Mouse (Mus musculus) lung, postnatal 0 days (tissue): ENCODE data around the gene Rabep1. TPM values are rescaled to one million over a fixed set of nuclear protein-coding genes. Genes with fewer than 3 reads are reported as not detected.
A peak's percentile ranks its signal among the peaks of the same experiment; 100 is the strongest.

Experiments used
- ATAC-seq: fragments of 200-750 bp; cut with Nextera tagmentation; 2 replicates; pipeline ENCODE4 v1.8.0; 2017; ENCODE audit warnings: moderate library complexity
- DNase-seq: peaks from one replicate; pipeline ENCODE4 v3.0.0-alpha.2; 2016; ENCODE audit warnings: low spot score
- H3K27ac ChIP-seq: fragments of 300-500 bp; sonication (generic); 2 replicates; pipeline ENCODE4 v1.5.1; 2014; ENCODE audit warnings: antibody characterized with exemption, mild to moderate bottlenecking, low read length, mixed read lengths
- H3K27me3 ChIP-seq: fragments of 300-500 bp; sonication (generic); replicated peaks from 2 replicates; pipeline ENCODE4 v1.6.1; 2014; ENCODE audit warnings: low read length, mixed read lengths; ENCODE audit not compliant: insufficient read depth
- H3K36me3 ChIP-seq: fragments of 300-500 bp; sonication (generic); 2 replicates; pipeline ENCODE4 v1.6.1; 2014; ENCODE audit warnings: low read length, mixed read lengths; ENCODE audit not compliant: insufficient read depth
- H3K4me1 ChIP-seq: fragments of 300-500 bp; sonication (generic); 2 replicates; pipeline ENCODE4 v1.6.1; 2014; ENCODE audit warnings: antibody characterized with exemption, low read depth, low read length, mixed read lengths; ENCODE audit not compliant: insufficient read depth
- H3K4me2 ChIP-seq: fragments of 300-500 bp; sonication (generic); replicated peaks from 2 replicates; pipeline ENCODE4 v1.6.1; 2014; ENCODE audit warnings: low read depth, mild to moderate bottlenecking, low read length, moderate library complexity, mixed read lengths
- H3K4me3 ChIP-seq: fragments of 300-500 bp; sonication (generic); 2 replicates; pipeline ENCODE4 v1.5.1; 2014; ENCODE audit warnings: low read depth, low read length
- H3K9ac ChIP-seq: fragments of 300-500 bp; sonication (generic); replicated peaks from 2 replicates; pipeline ENCODE4 v1.6.1; 2014; ENCODE audit warnings: low read depth, mild to moderate bottlenecking
- H3K9me3 ChIP-seq: fragments of 300-500 bp; sonication (generic); 2 replicates; pipeline ENCODE4 v1.6.1; 2016; ENCODE audit warnings: low read length, mixed read lengths
- CTCF ChIP-seq: IDR thresholded peaks from 2 replicates; pipeline ENCODE4 v1.5.1; 2016; ENCODE audit warnings: antibody characterized with exemption, mild to moderate bottlenecking
- EP300 ChIP-seq: IDR thresholded peaks from 2 replicates; pipeline ENCODE4 v1.6.1; 2016; ENCODE audit warnings: antibody characterized with exemption, mild to moderate bottlenecking, control low read depth
- WGBS: fragments of 180-500 bp; shearing (Covaris S2); extraction: QIAGEN DNeasy Blood & Tissue Kit; methylation state at CpG from one replicate; pipeline ENCODE4 v1.1.7; 2014; 5-methylcytosine and 5-hydroxymethylcytosine counted together
- polyA plus RNA-seq: library from polyadenylated mRNA; unstranded; fragments of >200 nt; fragmentation: Nextera tagmentation; extraction: Ambion mirVana; gene quantifications from 2 replicates; pipeline ENCODE4 v1.2.1, GENCODE M21; 2015

The Rabep1 gene
- polyA plus RNA-seq, 1 experiment from 2014 or later: 35.3 TPM

DNA sequence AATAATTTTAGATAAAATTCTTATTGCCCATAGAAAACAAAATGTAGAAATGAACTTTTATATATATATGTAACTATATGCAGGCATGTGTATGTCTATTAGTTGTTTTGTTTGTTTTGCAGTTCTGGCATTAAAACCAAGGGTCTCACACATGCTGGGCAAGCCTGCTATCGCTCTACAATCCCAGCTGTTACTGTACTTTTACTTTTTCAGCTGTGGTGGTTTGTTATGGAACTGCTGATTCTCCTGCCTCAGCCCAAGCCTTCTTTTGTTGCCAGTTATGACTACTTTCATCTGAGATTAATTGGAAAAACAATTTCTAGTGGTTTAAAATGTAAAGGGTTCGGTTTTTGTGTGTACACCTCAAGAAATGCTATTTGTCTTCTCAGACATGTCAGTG lies 20.6 kb downstream of the Rabep1 start:
- H3K27me3 ChIP-seq: no peaks in the 10 kb centered on the region
- no peak overlapping the region for H3K4me2 ChIP-seq
- no peaks in the 10 kb centered on the region for H3K9me3 ChIP-seq
- no peak overlapping the region for H3K4me3 ChIP-seq
- DNase-seq: no peak
- H3K4me1 ChIP-seq: no peaks in the 10 kb centered on the region
- H3K36me3 ChIP-seq: no peaks in the 10 kb centered on the region
- TF ChIP-seq CTCF (no peak), EP300 (no peak)
- no peak overlapping the region for H3K9ac ChIP-seq
- H3K27ac ChIP-seq: no peak overlapping the region
- ATAC-seq: no peak
- 72% methylated on average over 2 of the region's 2 CpGs for WGBS

DNA sequence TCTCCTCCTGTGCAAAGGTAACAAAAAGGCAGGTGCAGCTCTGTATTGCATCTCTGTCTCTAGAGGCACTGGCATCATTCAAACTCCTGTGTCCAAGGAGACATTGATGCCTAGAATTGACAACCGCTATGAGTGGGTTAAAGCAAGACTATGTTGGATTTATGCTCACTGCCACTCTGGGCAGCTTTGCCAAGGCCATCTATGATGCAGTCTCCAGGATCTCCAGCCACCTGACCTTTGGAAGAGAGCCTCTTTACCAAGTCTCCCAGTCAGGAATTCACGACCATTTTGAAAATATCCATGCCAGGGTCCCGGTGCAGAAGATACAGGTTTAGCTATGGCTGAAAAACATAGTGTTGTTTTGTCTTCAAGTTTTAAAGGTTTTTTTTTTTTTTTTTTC lies 24.7 kb downstream of the Rabep1 start:
- Histone ChIP-seq H3K9me3 (no peaks in the 10 kb centered on the region), H3K4me1 (peaks cover 9% of the 10 kb centered on the region), H3K4me3 (no peak overlapping the region), H3K36me3 (no peaks in the 10 kb centered on the region), H3K4me2 (no peak overlapping the region), H3K9ac (no peak overlapping the region), H3K27ac (no peak overlapping the region), H3K27me3 (no peaks in the 10 kb centered on the region)
- DNase-seq (no peak), ATAC-seq (no peak)
- TF ChIP-seq CTCF (no peak), EP300 (no peak)
- 85% methylated on average over 3 of the region's 3 CpGs for WGBS

DNA sequence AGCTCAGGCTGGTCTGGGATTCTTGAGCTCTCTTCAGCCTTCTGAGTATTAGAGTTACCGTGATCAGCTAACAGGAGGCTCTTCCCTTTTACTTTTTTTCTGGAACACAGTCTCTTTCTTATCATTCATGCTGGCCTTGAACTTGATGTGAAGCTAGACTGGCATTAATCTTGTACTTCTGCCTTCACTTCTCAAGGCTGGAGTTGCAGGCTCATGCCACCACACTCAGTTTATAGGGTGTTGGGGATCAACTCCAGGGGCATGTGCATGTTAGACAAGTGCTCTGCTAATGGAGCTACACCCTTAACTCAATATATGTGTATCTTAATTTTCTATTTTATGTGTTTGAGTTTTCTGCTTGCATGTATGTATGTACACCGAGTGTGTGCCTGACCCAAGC lies 25.2 kb downstream of the Rabep1 start:
- no peak for TF ChIP-seq CTCF
- TF ChIP-seq EP300: no peak
- ATAC-seq (no peak), DNase-seq (no peak)
- no peaks in the 10 kb centered on the region for H3K9me3 ChIP-seq
- peaks cover 9% of the 10 kb centered on the region for H3K4me1 ChIP-seq
- no peak overlapping the region for H3K27ac ChIP-seq
- no peaks in the 10 kb centered on the region for H3K36me3 ChIP-seq
- H3K4me3 ChIP-seq: no peak overlapping the region
- no peaks in the 10 kb centered on the region for H3K27me3 ChIP-seq
- WGBS: 85% methylated on average over 2 of the region's 2 CpGs
- no peak overlapping the region for H3K9ac ChIP-seq
- H3K4me2 ChIP-seq: no peak overlapping the region

DNA sequence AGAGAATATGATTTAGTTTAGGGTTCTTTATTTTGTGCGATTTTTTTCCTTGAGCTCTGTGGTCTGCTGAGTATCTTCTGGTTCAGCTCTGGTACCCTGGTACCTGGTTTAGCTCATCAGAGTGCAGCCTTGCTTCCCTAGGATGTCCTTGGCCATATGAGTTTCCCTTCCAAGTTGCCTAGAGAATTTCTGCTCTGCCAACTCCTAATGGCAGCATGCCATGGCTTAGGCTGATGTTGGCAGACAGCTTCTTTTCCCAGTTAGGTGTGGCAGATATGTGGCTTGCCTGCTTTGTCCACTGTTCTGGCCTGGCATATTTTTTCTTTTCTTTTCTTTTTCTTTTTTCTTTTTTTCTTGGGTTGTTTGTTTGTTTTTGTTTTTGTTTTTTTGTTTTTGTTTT lies 25.8 kb downstream of the Rabep1 start:
- no peak overlapping the region for H3K27ac ChIP-seq
- no peak overlapping the region for H3K4me3 ChIP-seq
- peaks cover 9% of the 10 kb centered on the region for H3K4me1 ChIP-seq
- TF ChIP-seq CTCF (no peak), EP300 (no peak)
- no peaks in the 10 kb centered on the region for H3K27me3 ChIP-seq
- H3K4me2 ChIP-seq: no peak overlapping the region
- DNase-seq (peak; percentile 50), ATAC-seq (no peak)
- 87% methylated on average over 1 of the region's 1 CpGs for WGBS
- no peaks in the 10 kb centered on the region for H3K9me3 ChIP-seq
- no peaks in the 10 kb centered on the region for H3K36me3 ChIP-seq
- H3K9ac ChIP-seq: no peak overlapping the region

DNA sequence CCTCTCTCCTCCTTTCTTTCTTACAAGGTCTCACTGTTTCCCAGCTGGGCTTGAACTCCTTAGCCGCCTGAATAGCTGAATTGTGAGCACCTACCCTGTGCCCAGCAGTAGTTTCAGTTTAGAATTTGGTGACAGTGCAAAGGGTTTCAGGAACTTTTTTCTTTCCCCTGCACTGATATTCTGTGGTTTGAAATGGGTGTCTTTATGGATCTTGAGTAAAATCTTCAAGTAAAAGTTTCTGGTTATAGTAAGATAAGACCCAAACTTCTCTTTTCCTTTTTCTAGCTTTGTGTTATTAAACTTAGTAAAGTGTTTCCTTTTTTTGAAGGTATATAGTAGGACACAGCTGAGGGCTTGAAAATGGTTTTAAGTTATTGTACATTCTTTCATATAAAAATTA lies 26.5 kb downstream of the Rabep1 start:
- ATAC-seq (no peak), DNase-seq (no peak)
- no peak overlapping the region for H3K4me3 ChIP-seq
- H3K4me2 ChIP-seq: no peak overlapping the region
- peaks cover 9% of the 10 kb centered on the region for H3K4me1 ChIP-seq
- TF ChIP-seq CTCF: no peak
- TF ChIP-seq EP300: no peak
- H3K27me3 ChIP-seq: no peaks in the 10 kb centered on the region
- WGBS: 91% methylated on average over 1 of the region's 1 CpGs
- H3K9me3 ChIP-seq: no peaks in the 10 kb centered on the region
- H3K27ac ChIP-seq: no peak overlapping the region
- no peak overlapping the region for H3K9ac ChIP-seq
- no peaks in the 10 kb centered on the region for H3K36me3 ChIP-seq

DNA sequence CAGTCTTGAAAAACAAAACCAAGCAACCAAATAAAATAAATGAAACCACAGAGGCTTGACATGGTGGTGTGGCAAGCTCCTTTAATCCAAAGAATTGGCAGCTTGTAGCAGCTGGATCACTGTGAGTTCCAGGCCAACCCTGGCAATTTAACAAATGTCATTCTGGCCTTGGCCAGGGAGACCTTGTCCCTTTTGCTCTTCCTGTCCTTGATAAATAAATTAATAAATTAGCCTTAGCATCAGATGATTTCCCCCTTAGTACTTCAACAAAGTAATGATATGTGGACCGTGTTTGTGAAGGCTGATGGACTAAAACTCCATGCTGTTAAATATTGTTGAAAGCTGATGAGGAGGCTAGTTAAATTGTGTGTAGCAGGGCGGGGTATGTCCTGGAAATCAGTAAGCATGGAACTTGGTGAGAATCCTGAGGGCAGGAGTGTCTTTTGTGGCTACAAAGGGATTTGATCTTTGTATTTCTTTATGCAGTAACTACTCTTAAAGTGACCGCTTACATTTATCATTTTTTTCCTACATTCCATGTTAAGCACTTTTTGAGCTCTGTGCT lies 27.3 kb downstream of the Rabep1 start:
- Histone ChIP-seq H3K27ac (no peak overlapping the region), H3K4me1 (peaks cover 9% of the 10 kb centered on the region), H3K9ac (no peak overlapping the region; the same call in 1 of the 2 replicates), H3K4me2 (no peak overlapping the region), H3K4me3 (no peak overlapping the region), H3K36me3 (no peaks in the 10 kb centered on the region), H3K27me3 (no peaks in the 10 kb centered on the region), H3K9me3 (no peaks in the 10 kb centered on the region)
- ATAC-seq: no peak
- WGBS: 66% methylated on average over 3 of the region's 3 CpGs
- peak; percentile 19 for DNase-seq
- TF ChIP-seq EP300 (no peak), CTCF (no peak)
